Mouse (Mus musculus) layer of hippocampus, adult 9-10 months (tissue): ENCODE data around the gene Ccdc88b.

Experiments
- DNase-seq: peaks from one replicate; pipeline ENCODE4 v3.0.0; 2022; ENCODE audit warnings: low spot score

Gene Ccdc88b

DNA sequence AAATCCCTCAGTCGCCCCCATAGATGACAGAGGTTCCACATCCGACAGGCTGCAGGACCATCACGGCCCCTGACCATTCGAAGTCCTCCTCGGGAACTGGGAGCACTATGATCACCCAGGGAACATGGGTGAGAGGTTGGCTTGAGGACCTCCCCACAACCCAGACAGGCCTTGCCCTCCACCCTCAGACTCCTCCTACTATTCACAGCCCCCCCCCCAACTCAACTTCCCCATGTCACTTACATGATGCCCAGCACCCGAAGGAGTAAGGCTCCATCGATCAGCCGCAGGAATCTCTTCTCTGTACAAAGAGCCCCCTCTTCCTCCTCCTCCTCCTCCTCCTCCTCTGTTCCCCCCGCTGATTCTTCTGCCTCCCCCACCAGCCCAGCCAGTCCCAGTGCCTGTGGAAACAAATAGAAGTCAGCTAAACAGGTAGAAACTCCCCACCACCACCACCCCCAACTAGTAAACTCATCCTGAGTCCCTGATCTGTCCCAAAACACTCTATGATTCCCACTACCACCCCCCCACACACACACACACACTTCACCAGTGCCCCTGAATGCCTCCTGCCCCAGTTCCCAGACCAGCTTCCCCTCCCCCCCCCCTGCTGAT lies 513 bp downstream of the Ccdc88b start:
- DNase-seq = no peak

DNA sequence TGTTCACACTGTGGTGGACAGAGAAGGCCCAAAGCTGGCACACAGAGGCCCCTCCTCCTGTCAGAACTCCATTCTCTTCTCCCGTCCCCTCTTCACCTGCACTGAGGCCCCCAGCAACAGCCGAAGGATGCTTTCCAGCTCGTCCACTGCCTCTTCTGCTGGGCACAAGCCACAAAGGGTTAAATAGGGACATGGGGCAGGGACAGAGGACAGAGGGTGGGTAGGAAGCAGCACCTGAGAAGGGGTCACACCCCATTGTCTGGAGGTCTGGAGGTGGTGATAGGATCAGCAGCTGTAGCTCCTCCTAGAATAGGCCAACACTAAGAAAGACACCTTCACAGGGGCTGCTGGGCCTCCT lies 1.0 kb downstream of the Ccdc88b start:
- DNase-seq = no peak

DNA sequence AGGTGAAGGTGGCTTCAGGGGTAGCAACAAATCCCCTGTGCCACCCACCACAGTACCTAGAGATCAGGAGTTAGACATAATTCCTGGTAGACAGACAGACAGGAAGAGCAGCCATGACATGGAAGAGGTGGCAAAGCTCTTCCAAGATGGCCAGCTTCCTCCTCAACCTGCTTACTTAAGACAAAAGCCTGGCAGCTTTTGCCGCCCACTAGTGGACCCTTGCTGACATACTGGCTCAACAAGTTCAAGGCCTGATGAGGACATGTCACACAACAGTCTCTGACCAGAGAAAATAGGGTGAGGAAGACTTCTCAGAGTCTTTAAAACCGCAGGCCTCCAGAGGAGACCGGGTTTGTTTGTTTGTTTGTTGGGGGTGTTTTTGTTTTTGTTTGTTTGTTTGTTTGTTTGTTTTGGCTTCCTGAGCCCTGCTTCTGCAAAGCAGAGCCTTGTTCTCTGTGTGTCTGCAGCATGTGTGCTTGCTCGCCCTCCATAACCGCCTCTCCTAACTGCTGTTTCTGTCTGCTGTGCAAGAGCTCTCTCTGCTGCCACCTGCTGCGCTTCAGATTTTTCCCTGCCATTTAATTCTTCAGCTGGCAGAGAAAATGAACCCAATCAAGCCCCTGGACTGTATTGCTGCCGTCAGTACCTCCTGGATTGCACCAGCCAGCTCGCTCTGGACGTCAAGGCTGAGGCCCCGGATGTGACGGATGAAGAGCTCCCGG lies 1.6 kb downstream of the Ccdc88b start:
- DNase-seq = no peak

GRCm38 (mm10) chr19:6855225-6856031 lies 2.6 kb downstream of the Ccdc88b start:
- no peak for DNase-seq

DNA sequence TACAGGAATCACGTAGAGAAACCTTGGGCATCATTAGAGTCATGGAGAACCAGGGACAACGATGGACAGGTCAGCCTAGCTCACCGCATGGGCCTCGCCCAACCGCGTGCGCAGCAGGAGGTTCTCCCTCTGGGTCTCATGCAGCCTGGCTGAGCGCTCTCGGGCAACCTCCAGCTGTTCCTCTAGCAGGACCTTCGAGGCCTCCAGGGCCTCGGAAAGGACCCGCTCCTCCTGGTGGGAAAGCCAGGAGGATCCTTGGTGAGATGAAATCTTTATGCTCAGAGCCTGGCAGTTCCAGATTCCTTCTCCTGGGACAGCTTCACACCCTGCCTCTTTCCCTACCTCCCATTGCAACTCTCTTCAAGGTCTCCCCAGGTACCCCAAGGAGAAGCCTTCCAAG lies 3.4 kb downstream of the Ccdc88b start:
- DNase-seq = no peak

DNA sequence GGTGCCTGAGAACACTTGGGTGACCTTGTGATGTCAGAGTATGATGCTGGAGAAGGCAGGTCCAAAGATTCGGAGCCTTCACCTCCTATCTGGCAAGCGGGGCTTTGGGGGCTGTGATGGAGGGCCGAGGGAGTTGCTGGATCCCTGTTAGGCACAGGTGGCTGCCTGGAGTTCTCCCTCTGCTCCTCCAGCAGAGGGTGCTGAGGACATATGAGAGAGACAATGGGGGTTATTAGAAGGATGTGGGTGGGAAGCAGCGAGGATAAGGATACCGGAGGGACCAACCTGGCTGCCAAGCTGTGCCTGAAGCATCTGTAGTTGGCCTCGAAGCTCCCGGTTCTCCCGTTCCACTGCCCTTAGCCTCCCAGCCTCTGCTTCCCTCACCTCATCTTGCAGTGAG lies 4.1 kb downstream of the Ccdc88b start:
- DNase-seq = no peak

GRCm38 (mm10) chr19:6852393-6853305 lies 5.4 kb downstream of the Ccdc88b start:
- no peak for DNase-seq

GRCm38 (mm10) chr19:6851497-6851896 lies 6.5 kb downstream of the Ccdc88b start:
- no peak for DNase-seq

GRCm38 (mm10) chr19:6849506-6850068 lies 8.4 kb downstream of the Ccdc88b start:
- no peak for DNase-seq

GRCm38 (mm10) chr19:6847841-6848517 lies 10.0 kb downstream of the Ccdc88b start:
- DNase-seq = no peak

GRCm38 (mm10) chr19:6846050-6846449 lies 12.0 kb downstream of the Ccdc88b start:
- DNase-seq = no peak

- DNase-seq = no peak
Observed at GRCm38 (mm10) chr19:6842353-6842752, 15.7 kb downstream of the Ccdc88b start.

GRCm38 (mm10) chr19:6841292-6841597 lies 16.8 kb downstream of the Ccdc88b start:
- no peak for DNase-seq

DNA sequence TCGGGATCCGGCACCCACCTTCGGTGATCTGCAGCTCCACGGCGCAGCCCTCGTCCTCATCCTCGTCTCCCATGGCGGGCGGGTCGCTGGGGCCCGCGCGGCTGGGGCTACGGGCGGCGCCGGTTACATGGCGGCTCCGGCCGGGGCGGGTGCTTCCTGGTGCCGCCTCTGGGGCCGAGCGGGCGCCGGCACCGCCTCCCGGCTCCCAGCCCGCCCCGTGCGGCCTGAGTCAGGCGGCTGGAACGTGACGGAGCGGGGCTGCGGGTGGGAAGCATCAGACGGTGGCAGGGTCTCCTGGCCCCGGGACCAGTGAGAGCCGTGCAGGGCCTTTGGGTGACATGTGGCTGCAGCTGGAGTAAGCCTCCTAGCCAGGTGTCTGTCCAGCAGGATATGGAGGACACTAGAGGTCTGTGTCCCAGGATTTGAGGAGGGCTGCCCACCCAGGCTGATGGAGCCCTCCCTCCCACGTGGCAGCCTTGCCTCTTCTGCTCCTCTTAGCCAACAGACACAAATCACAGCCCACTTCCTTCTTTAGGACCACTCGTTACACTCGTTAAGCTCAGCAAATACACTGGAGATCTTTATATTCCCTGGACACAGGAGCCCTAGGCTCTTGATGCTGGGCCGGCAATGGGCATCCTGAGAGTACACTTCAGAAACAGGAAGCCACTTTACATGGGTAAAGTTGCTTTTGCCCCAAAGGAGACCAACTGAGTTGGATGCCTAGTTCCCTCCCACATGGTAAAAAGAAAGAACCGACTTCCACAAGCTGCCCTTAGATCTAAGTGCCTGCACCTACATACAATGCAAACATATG lies 17.3 kb downstream of the Ccdc88b start, which contains the start of gene Rps6ka4:
Rps6ka4 (minus strand) TSS at position 162 of the 817 bp plus-strand sequence.
- DNase-seq = no peak

- no peak for DNase-seq
Observed at GRCm38 (mm10) chr19:6839615-6840474, 18.2 kb downstream of the Ccdc88b start.

GRCm38 (mm10) chr19:6832363-6832762 lies 25.6 kb downstream of the Ccdc88b start:
- no peak for DNase-seq

DNA sequence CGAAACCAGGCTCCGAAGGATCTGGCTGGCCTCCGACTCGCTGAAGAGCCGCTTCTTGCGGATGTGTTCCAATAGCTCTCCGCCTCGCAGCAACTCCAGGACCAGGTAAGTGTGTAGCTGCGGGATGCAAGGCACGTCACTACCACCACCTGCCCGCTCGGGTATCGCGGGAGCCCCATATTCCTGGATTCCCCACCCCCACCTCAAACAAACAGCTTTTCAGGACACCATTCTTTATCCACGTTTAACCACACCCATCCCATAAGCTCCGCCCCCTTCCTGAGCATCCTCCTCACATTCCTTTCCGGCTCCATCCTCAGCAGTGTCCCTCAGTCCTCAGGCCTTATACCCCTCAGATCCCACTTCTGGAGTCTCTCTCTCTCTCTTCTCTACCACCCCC lies 26.7 kb downstream of the Ccdc88b start:
- DNase-seq = no peak

GRCm38 (mm10) chr19:6830556-6831316 lies 27.3 kb downstream of the Ccdc88b start:
- DNase-seq = no peak
